Mouse (Mus musculus): Measurements from ENCODE around the gene Gstp1. TPM values are rescaled to one million over a fixed set of nuclear protein-coding genes. Genes with fewer than 3 reads are reported as not detected.

Gene Gstp1
- 320 and 356 TPM in 2 replicates for polyA plus RNA-seq (2012; rRNA removed)

DNA sequence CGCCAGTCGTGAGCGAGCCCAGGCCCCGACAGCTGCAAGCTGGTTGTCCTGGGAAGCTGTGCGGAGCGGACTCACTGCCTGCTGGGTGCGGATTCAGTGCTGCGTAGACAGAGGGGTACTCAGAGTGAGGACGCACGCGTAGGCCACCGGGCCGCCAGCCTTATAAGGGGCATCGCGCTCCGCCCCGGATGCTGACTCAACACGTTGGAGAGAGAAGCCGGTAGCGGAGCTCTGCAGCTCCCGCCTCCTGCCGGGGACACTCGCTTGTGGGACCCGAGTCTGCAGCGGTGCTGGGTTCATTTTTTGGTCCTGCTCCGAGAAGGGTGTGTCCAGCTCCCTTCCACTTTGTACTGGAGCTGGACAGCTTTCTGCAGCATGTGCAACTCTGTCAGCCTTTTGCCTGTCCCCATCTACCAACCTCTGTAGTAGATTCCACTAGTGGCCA, at the start of gene Gstp1:
Gstp1 (minus strand) TSS at position 198 of the 445 bp plus-strand sequence.

DNA sequence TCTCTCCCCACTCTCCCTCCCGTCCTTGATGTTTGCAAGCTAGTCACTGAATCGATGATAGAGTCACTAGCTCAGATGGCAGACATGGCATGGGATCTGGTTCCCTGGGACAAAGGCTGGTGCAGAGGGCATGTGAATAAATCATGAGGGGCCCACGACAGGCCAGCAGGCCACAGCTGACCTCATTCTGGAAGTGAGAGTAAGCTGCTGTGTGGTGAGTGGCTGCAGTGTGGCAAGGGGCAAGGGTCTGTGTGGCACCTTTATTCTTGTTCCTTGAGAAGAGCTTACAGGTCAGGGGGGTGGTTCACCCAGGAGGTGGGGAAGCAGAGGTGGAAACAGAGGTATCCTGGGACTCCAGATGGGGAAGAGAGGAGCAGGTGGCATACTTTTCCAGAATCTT, 43.6 kb upstream of the Gstp1 start, which contains the start of gene Cabp2:
Cabp2 (plus strand) TSS at position 185 of the 400 bp plus-strand sequence.

DNA sequence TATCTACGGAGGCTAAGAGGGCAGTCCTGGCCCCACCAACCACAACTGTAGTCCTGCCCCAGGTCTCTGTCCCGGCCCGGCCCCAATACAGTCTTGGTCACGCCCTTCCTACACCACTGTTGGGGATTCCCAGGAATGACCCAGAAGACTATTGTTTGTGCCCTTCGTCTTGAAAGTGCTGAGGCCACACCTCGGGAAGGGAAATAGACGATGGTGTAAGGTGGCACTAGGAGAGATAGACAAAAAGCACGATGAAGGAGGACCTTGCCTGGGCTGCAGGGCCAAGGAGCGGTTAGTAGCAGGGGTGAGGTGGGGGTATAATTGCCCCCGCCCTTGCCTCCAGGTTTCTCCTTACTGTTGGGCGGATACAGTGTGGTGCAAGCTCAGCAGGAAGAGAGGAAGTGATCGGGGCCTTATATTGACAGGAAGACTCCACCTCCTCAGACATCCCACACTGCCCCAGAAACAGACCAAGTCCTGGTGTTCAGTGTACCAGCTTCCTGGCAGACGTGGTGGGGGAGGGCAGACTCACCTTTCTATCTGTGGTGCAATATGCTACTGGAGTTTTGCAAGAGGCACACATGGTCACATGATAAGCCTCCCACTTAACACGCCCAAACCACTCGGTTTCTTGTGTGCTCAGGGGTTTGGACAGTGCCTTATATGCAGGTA, 21.4 kb upstream of the Gstp1 start, which contains the start of gene Gstp3:
Gstp3 (minus strand) TSS at position 501 of the 672 bp plus-strand sequence.

DNA sequence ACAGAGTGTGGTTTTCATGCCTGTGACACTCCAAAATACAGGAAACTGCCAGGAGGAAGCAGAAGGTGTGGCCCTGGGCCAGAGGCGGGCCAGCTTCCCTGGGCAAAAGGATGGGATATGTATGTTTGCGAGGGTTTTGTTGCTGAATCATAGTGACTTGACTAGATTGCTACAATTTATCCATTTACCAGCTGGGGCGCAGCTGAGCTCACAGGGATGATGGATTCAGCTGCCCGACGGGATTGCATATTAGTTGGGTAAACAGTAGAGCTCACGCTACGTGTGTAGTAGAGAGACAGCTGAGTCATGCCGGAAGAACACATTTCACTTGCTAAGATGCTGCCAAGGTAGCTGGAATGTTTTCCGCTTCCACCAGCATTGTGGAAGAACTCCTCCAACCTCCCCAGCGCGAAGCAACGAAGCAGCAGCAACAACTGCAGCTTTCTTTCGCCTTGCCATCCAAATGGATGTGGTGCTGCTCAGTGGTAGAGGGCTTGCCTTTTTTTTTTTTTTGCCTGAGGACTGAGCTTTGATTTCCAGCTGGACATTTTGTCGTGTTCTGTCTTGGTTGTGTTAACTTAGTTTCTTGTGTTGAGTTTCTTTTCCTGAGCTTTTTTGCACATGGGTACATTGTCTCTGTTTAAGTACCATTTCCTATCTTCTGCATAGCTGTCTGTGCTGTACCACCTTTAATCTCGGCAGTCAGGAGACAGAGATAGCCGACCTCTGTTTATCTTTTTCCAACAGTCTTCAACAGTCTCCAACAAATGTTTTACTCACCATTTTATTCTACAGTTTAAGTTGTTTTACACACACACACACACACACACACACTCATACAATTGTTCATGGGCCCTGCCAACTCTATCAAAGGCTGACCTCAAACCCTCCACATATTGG, 8.4 kb upstream of the Gstp1 start, which contains the start of gene Gstp2:
Gstp2 (minus strand) TSS at position 58 of the 900 bp plus-strand sequence.

DNA sequence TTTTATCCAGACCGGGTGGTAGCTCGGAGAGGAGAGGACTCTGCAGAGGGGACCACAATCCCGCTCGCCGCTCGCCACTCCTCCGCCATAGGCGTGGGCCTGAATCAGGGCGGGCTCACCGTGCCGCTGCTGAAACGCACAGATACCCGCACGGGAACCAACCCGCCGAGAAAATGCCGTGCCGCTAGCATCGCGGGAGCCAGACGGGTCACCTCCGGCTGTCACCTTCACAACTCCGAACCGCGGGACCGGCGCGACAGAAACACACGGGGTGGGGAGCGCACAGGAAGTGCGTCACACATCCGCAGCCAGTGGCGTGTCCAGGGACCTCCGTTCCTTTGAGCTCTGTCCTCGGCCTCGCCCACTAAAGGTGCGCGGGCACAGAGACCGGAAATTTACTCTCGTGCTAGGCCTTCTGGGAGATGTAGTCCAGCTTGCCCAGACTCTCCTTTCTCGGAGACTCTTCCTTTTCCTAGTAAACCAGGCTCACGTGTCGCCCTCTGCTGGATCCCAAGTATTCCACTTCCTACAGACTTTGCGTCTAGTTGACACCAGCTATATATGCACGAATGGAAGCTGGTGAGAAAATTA, 25.3 kb downstream of the Gstp1 start, which contains the start of gene Ndufv1:
Ndufv1 (minus strand) TSS at position 375 of the 591 bp plus-strand sequence.

DNA sequence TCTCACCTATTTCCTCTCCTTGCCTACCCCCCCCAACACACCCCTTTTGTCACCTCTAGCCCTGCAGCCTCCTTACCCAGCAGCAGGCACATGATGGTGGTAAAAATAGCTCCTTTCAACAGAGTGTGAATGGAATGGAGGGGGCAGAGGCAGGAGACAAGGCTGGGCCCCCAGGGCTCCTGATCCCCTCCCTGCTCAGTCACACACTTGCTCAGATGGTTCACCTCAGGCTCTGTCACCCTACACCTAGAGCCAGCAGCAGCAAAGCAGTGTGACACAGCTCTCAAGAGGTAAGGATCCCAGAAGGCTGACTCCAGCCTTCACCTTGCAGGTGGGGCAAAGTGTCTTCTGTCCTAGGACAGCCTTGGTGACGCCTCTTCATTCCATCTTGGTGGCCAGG, 34.7 kb downstream of the Gstp1 start, which contains the start of gene Doc2g:
Doc2g (plus strand) TSS at position 202 of the 400 bp plus-strand sequence.

DNA sequence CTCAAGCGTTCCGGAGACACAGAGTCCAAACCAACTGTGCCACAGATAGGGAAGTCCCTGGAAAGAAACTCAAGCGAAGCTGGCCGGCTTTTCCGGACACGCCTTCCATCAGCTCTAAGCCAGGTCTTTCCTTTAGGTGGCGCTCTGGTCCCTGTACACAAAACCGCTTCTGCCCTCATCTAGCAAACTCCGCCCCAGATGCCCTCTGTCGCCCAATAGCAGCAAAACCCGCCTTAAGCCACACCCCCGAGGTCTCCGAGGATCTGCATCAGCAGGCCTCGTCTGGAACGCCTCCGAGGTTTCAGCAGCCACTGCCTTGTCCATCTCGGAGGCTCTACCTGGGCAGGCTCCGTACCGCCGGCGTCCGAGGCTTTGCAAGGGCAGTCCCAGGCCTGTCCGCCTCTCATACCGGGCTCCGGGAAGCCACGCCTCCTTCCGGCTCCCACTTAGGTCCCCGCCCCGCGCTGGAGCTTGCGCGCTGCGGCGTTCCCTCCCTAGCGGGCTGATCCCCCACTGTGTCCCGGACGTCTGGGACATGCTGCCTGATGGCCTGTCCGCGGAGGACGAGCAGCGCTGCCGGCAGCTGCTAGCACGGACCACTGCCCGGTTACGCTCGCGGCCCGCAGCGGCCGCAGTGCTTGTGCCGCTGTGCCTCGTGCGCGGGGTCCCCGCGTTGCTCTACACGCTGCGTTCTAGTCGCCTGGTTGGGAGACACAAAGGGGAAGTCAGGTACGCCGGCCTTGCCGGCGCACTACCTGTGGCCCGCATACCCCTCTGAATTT, 37.5 kb downstream of the Gstp1 start, which contains the start of the genes Nudt8 and Gm49405:
Nudt8 (plus strand) TSS at position 462 of the 782 bp plus-strand sequence.
Gm49405 (plus strand) TSS at position 508 of the 782 bp plus-strand sequence.

DNA sequence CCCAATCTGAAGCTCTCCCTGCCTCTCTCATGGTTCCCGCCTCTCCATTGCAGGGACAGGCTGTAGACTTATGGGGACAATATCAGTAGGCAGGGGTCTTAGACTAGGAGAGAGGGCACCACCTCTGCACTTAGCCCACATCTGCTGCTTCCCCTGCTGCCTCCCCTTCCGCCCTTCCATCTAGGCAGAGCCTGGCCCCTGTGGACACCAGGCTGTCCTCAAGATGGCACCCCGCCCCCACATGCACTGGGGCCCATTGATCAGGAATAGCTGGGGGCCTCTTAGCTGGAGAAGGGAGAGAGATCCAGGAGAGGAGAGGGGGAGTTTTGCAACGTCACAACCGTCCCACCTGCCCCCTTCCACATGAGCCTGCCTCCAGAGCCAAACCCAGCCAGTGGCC, 45.4 kb downstream of the Gstp1 start, which contains the start of gene Tbx10:
Tbx10 (plus strand) TSS at position 337 of the 400 bp plus-strand sequence.

DNA sequence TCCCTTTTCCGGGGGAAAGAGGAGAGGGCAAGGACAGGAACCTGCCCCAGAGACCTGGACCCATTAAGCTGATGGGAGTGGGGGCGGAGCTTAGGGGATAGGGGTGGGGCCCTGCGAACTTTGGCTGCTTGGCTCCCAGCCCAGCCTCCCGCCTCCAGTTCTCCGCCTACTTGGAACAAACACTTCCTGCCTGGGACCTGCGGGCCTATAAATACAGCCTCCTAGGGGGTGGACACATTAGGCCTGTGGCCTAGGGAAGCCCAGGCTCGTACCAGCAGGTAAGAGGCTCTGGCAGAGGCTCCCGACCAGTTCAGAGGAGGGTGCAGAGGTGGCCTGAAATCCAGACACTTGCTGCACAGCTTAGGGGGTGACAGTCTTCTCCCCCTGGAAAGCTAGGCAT, 51.5 kb downstream of the Gstp1 start, which contains the start of gene Acy3:
Acy3 (plus strand) TSS at position 237 of the 400 bp plus-strand sequence.

Other genes with a start within 250 kb of the Gstp1 start
- gene Chka, start 186.2 kb downstream of the Gstp1 start, polyA plus RNA-seq (2012; rRNA removed): 36.1 and 46.3 TPM in 2 replicates
- gene Tcirg1, start 130.9 kb downstream of the Gstp1 start, polyA plus RNA-seq (2012; rRNA removed): 87.5 and 103 TPM in 2 replicates
- gene Ndufs8, start 125.2 kb downstream of the Gstp1 start, polyA plus RNA-seq (2012; rRNA removed): 113 and 118 TPM in 2 replicates
- gene Aldh3b1, start 108.2 kb downstream of the Gstp1 start, polyA plus RNA-seq (2012; rRNA removed): 9.4 and 9.6 TPM in 2 replicates
- gene Unc93b1, start 102.8 kb downstream of the Gstp1 start, polyA plus RNA-seq (2012; rRNA removed): 56.6 and 56.7 TPM in 2 replicates
- 0.14 and 0.28 TPM in 2 replicates for gene Aldh3b3, start 79.3 kb downstream of the Gstp1 start, polyA plus RNA-seq (2012; rRNA removed)
- 0.11 and 0.17 TPM in 2 replicates for gene Aldh3b2, start 65.7 kb downstream of the Gstp1 start, polyA plus RNA-seq (2012; rRNA removed)
- gene Acy3, start 51.4 kb downstream of the Gstp1 start, polyA plus RNA-seq (2012; rRNA removed): 11.6 and 14.0 TPM in 2 replicates
- not detected in 2 replicates for gene Tbx10, start 45.2 kb downstream of the Gstp1 start, polyA plus RNA-seq (2012; rRNA removed)
- gene Nudt8, start 37.4 kb downstream of the Gstp1 start, polyA plus RNA-seq (2012; rRNA removed): 2.2 and 2.5 TPM in 2 replicates
- 0.61 and 0.75 TPM in 2 replicates for gene Gm49405, start 37.4 kb downstream of the Gstp1 start, polyA plus RNA-seq (2012; rRNA removed)
- gene Doc2g, start 34.7 kb downstream of the Gstp1 start, polyA plus RNA-seq (2012; rRNA removed): 1.7 and 2.2 TPM in 2 replicates
- 80.0 and 84.9 TPM in 2 replicates for gene Ndufv1, start 25.2 kb downstream of the Gstp1 start, polyA plus RNA-seq (2012; rRNA removed)
- gene Gstp2, start 8.0 kb upstream of the Gstp1 start, polyA plus RNA-seq (2012; rRNA removed): 5.6 and 7.9 TPM in 2 replicates
- 225 and 276 TPM in 2 replicates for gene Gstp3, start 21.6 kb upstream of the Gstp1 start, polyA plus RNA-seq (2012; rRNA removed)
- 0.32 and 0.84 TPM in 2 replicates for gene Cabp2, start 43.6 kb upstream of the Gstp1 start, polyA plus RNA-seq (2012; rRNA removed)
- gene Cdk2ap2, start 59.2 kb upstream of the Gstp1 start, polyA plus RNA-seq (2012; rRNA removed): 72.2 and 73.8 TPM in 2 replicates
- gene Pitpnm1, start 62.0 kb upstream of the Gstp1 start, polyA plus RNA-seq (2012; rRNA removed): 13.3 and 16.3 TPM in 2 replicates
- 35.5 and 43.9 TPM in 2 replicates for gene Aip, start 87.9 kb upstream of the Gstp1 start, polyA plus RNA-seq (2012; rRNA removed)
- not detected in 2 replicates for gene Gpr152, start 101.8 kb upstream of the Gstp1 start, polyA plus RNA-seq (2012; rRNA removed)
- 0.22 and 0.31 TPM in 2 replicates for gene Cabp4, start 106.0 kb upstream of the Gstp1 start, polyA plus RNA-seq (2012; rRNA removed)
- gene Coro1b, start 110.6 kb upstream of the Gstp1 start, polyA plus RNA-seq (2012; rRNA removed): 80.4 and 82.0 TPM in 2 replicates
- gene Ptprcap, start 115.6 kb upstream of the Gstp1 start, polyA plus RNA-seq (2012; rRNA removed): 21.9 and 27.1 TPM in 2 replicates
- 14.6 and 16.1 TPM in 2 replicates for gene Rps6kb2, start 125.4 kb upstream of the Gstp1 start, polyA plus RNA-seq (2012; rRNA removed)
- gene Carns1, start 137.5 kb upstream of the Gstp1 start, polyA plus RNA-seq (2012; rRNA removed): 2.3 and 2.4 TPM in 2 replicates
- gene Tbc1d10c, start 153.3 kb upstream of the Gstp1 start, polyA plus RNA-seq (2012; rRNA removed): 9.0 and 11.5 TPM in 2 replicates
- 176 and 177 TPM in 2 replicates for gene Ppp1ca, start 154.1 kb upstream of the Gstp1 start, polyA plus RNA-seq (2012; rRNA removed)
- gene Rad9a, start 163.7 kb upstream of the Gstp1 start, polyA plus RNA-seq (2012; rRNA removed): 13.6 and 14.5 TPM in 2 replicates
- 2.0 and 2.2 TPM in 2 replicates for gene Clcf1, start 176.3 kb upstream of the Gstp1 start, polyA plus RNA-seq (2012; rRNA removed)
- gene AC109138.7, start 176.4 kb upstream of the Gstp1 start, polyA plus RNA-seq (2012; rRNA removed): not detected in 2 replicates
- 34.3 and 34.5 TPM in 2 replicates for gene Pold4, start 193.9 kb upstream of the Gstp1 start, polyA plus RNA-seq (2012; rRNA removed)
- gene Ssh3, start 231.2 kb upstream of the Gstp1 start, polyA plus RNA-seq (2012; rRNA removed): 7.4 and 8.0 TPM in 2 replicates
- 2.0 and 2.2 TPM in 2 replicates for gene Ankrd13d, start 245.2 kb upstream of the Gstp1 start, polyA plus RNA-seq (2012; rRNA removed)